Mouse (Mus musculus): Measurements from ENCODE around the gene Slc15a3.

- TF ChIP-seq CTCF (IDR thresholded peaks at IDR 0.05; ENCODE audit: borderline replicate concordance, extremely low read depth, insufficient read depth, insufficient read length) (no peak), POLR2A (IDR thresholded peaks at IDR 0.05; ENCODE audit: borderline replicate concordance, extremely low read depth, insufficient read depth, insufficient read length, poor library complexity, severe bottlenecking) (no peak)
Measured at GRCm38 (mm10) chr19:10846150-10846549, 6.6 kb downstream of the Slc15a3 start.

Measured in brain, embryonic 14.5 days (tissue).